Mouse (Mus musculus): ENCODE measurements at regions not wholly inside any gene's neighbourhood (a gene's known extent, or its start where the extent isn't known, plus 50 kb on each side); places are given as distances from the start of the nearest gene placed in this dataset.

GRCm38 (mm10) chr4:7364238-7365040, 874.4 kb downstream of the Car8 start:
- Histone ChIP-seq H3K4me3 (ENCODE audit: low read depth, low read length) (no peak overlapping the region), H3K27me3 (ENCODE audit: control insufficient read depth, insufficient read depth, low read depth, low read length) (no peaks in the 10 kb centered on the region), H3K27ac (ENCODE audit: low read length) (no peak overlapping the region), H3K4me1 (ENCODE audit: control insufficient read depth, low read depth, low read length) (no peaks in the 10 kb centered on the region), H3K4me2 (ENCODE audit: low read depth, low read length) (no peak overlapping the region), H3K9ac (ENCODE audit: low read depth, low read length) (no peak overlapping the region), H3K9me3 (replicated peaks; ENCODE audit: control insufficient read depth, low read length) (no peaks in the 10 kb centered on the region), H3K36me3 (ENCODE audit: control insufficient read depth, insufficient read depth) (no peaks in the 10 kb centered on the region)
- WGBS (ENCODE audit: insufficient replicate concordance) = 46% methylated on average over 3 of the region's 3 CpGs
- ATAC-seq (ENCODE audit: low read depth) = no peak

- Histone ChIP-seq H3K27ac (ENCODE audit: low read length) (no peak overlapping the region), H3K36me3 (ENCODE audit: control insufficient read depth, insufficient read depth) (no peaks in the 10 kb centered on the region), H3K4me3 (ENCODE audit: low read depth, low read length) (no peak overlapping the region), H3K9ac (ENCODE audit: low read depth, low read length) (no peak overlapping the region), H3K9me3 (replicated peaks; ENCODE audit: control insufficient read depth, low read length) (no peaks in the 10 kb centered on the region), H3K4me2 (ENCODE audit: low read depth, low read length) (no peak overlapping the region), H3K4me1 (ENCODE audit: control insufficient read depth, low read depth, low read length) (no peaks in the 10 kb centered on the region), H3K27me3 (ENCODE audit: control insufficient read depth, insufficient read depth, low read depth, low read length) (no peaks in the 10 kb centered on the region)
- 71% methylated on average over 2 of the region's 2 CpGs for WGBS (ENCODE audit: insufficient replicate concordance)
- ATAC-seq (ENCODE audit: low read depth) = no peak
Measured at GRCm38 (mm10) chr4:7363508-7363907, 875.3 kb downstream of the Car8 start.

- ATAC-seq (ENCODE audit: low read depth) = no peak
- Histone ChIP-seq H3K4me3 (ENCODE audit: low read depth, low read length) (no peak overlapping the region), H3K27ac (ENCODE audit: low read length) (no peak overlapping the region), H3K36me3 (ENCODE audit: control insufficient read depth, insufficient read depth) (no peaks in the 10 kb centered on the region), H3K4me1 (ENCODE audit: control insufficient read depth, low read depth, low read length) (no peaks in the 10 kb centered on the region), H3K4me2 (ENCODE audit: low read depth, low read length) (no peak overlapping the region), H3K27me3 (ENCODE audit: control insufficient read depth, insufficient read depth, low read depth, low read length) (no peaks in the 10 kb centered on the region), H3K9ac (ENCODE audit: low read depth, low read length) (no peak overlapping the region), H3K9me3 (replicated peaks; ENCODE audit: control insufficient read depth, low read length) (no peaks in the 10 kb centered on the region)
- WGBS (ENCODE audit: insufficient replicate concordance) = 64% methylated on average over 3 of the region's 3 CpGs
Measured at GRCm38 (mm10) chr4:7356202-7356601, 882.6 kb downstream of the Car8 start.

- 57% methylated on average over 1 of the region's 1 CpGs for WGBS (ENCODE audit: insufficient replicate concordance)
- no peak overlapping the region for H3K4me2 ChIP-seq (ENCODE audit: low read depth, low read length)
- H3K27me3 ChIP-seq (ENCODE audit: control insufficient read depth, insufficient read depth, low read depth, low read length) = no peaks in the 10 kb centered on the region
- H3K9ac ChIP-seq (ENCODE audit: low read depth, low read length) = no peak overlapping the region
- H3K4me1 ChIP-seq (ENCODE audit: control insufficient read depth, low read depth, low read length) = no peaks in the 10 kb centered on the region
- ATAC-seq (ENCODE audit: low read depth) = no peak
- no peaks in the 10 kb centered on the region for H3K36me3 ChIP-seq (ENCODE audit: control insufficient read depth, insufficient read depth)
- no peak overlapping the region for H3K4me3 ChIP-seq (ENCODE audit: low read depth, low read length)
- no peaks in the 10 kb centered on the region for H3K9me3 ChIP-seq (replicated peaks; ENCODE audit: control insufficient read depth, low read length)
- H3K27ac ChIP-seq (ENCODE audit: low read length) = no peak overlapping the region
Measured at GRCm38 (mm10) chr4:7347317-7347716, 891.5 kb downstream of the Car8 start.

- Histone ChIP-seq H3K4me1 (ENCODE audit: control insufficient read depth, low read depth, low read length) (no peaks in the 10 kb centered on the region), H3K36me3 (ENCODE audit: control insufficient read depth, insufficient read depth) (no peaks in the 10 kb centered on the region), H3K9me3 (replicated peaks; ENCODE audit: control insufficient read depth, low read length) (no peaks in the 10 kb centered on the region), H3K9ac (ENCODE audit: low read depth, low read length) (no peak overlapping the region), H3K4me3 (ENCODE audit: low read depth, low read length) (no peak overlapping the region), H3K27me3 (ENCODE audit: control insufficient read depth, insufficient read depth, low read depth, low read length) (no peaks in the 10 kb centered on the region), H3K27ac (ENCODE audit: low read length) (no peak overlapping the region), H3K4me2 (ENCODE audit: low read depth, low read length) (no peak overlapping the region)
- WGBS (ENCODE audit: insufficient replicate concordance) = 71% methylated on average over 1 of the region's 1 CpGs
- no peak for ATAC-seq (ENCODE audit: low read depth)
Measured at GRCm38 (mm10) chr4:7341159-7341558, 897.7 kb downstream of the Car8 start.

GRCm38 (mm10) chr4:7314261-7314660, 924.6 kb downstream of the Car8 start:
- no peak overlapping the region for H3K27ac ChIP-seq (ENCODE audit: low read length)
- ATAC-seq (ENCODE audit: low read depth) = peak; percentile 35; the same call in 1 of the 2 replicates
- H3K4me2 ChIP-seq (ENCODE audit: low read depth, low read length) = no peak overlapping the region
- no peak overlapping the region for H3K4me3 ChIP-seq (ENCODE audit: low read depth, low read length)
- no peaks in the 10 kb centered on the region for H3K9me3 ChIP-seq (replicated peaks; ENCODE audit: control insufficient read depth, low read length)
- H3K4me1 ChIP-seq (ENCODE audit: control insufficient read depth, low read depth, low read length) = no peaks in the 10 kb centered on the region
- H3K27me3 ChIP-seq (ENCODE audit: control insufficient read depth, insufficient read depth, low read depth, low read length) = no peaks in the 10 kb centered on the region
- H3K36me3 ChIP-seq (ENCODE audit: control insufficient read depth, insufficient read depth) = no peaks in the 10 kb centered on the region
- WGBS (ENCODE audit: insufficient replicate concordance) = 19% methylated on average over 4 of the region's 4 CpGs
- H3K9ac ChIP-seq (ENCODE audit: low read depth, low read length) = no peak overlapping the region

- Histone ChIP-seq H3K9ac (ENCODE audit: low read depth, low read length) (no peak overlapping the region), H3K27ac (ENCODE audit: low read length) (no peak overlapping the region), H3K9me3 (replicated peaks; ENCODE audit: control insufficient read depth, low read length) (no peaks in the 10 kb centered on the region), H3K4me1 (ENCODE audit: control insufficient read depth, low read depth, low read length) (no peaks in the 10 kb centered on the region), H3K4me3 (ENCODE audit: low read depth, low read length) (no peak overlapping the region), H3K27me3 (ENCODE audit: control insufficient read depth, insufficient read depth, low read depth, low read length) (no peaks in the 10 kb centered on the region), H3K4me2 (ENCODE audit: low read depth, low read length) (no peak overlapping the region), H3K36me3 (ENCODE audit: control insufficient read depth, insufficient read depth) (no peaks in the 10 kb centered on the region)
- WGBS (ENCODE audit: insufficient replicate concordance) = 26% methylated on average over 2 of the region's 2 CpGs
- no peak for ATAC-seq (ENCODE audit: low read depth)
Measured at GRCm38 (mm10) chr4:7313219-7313618, 925.6 kb downstream of the Car8 start.

- no peaks in the 10 kb centered on the region for H3K4me1 ChIP-seq (ENCODE audit: control insufficient read depth, low read depth, low read length)
- H3K4me2 ChIP-seq (ENCODE audit: low read depth, low read length) = no peak overlapping the region
- no peak overlapping the region for H3K9ac ChIP-seq (ENCODE audit: low read depth, low read length)
- no peaks in the 10 kb centered on the region for H3K9me3 ChIP-seq (replicated peaks; ENCODE audit: control insufficient read depth, low read length)
- H3K36me3 ChIP-seq (ENCODE audit: control insufficient read depth, insufficient read depth) = no peaks in the 10 kb centered on the region
- WGBS (ENCODE audit: insufficient replicate concordance) = 63% methylated on average over 1 of the region's 1 CpGs
- no peak overlapping the region for H3K4me3 ChIP-seq (ENCODE audit: low read depth, low read length)
- H3K27me3 ChIP-seq (ENCODE audit: control insufficient read depth, insufficient read depth, low read depth, low read length) = no peaks in the 10 kb centered on the region
- ATAC-seq (ENCODE audit: low read depth) = no peak
- H3K27ac ChIP-seq (ENCODE audit: low read length) = no peak overlapping the region
Measured at GRCm38 (mm10) chr4:7312160-7312559, 926.7 kb downstream of the Car8 start.

GRCm38 (mm10) chr4:7269047-7269446, 969.8 kb downstream of the Car8 start:
- H3K4me3 ChIP-seq (ENCODE audit: low read depth, low read length) = no peak overlapping the region
- H3K27me3 ChIP-seq (ENCODE audit: control insufficient read depth, insufficient read depth, low read depth, low read length) = no peaks in the 10 kb centered on the region
- ATAC-seq (ENCODE audit: low read depth) = no peak
- H3K9me3 ChIP-seq (replicated peaks; ENCODE audit: control insufficient read depth, low read length) = no peaks in the 10 kb centered on the region
- H3K4me2 ChIP-seq (ENCODE audit: low read depth, low read length) = no peak overlapping the region
- no peaks in the 10 kb centered on the region for H3K36me3 ChIP-seq (ENCODE audit: control insufficient read depth, insufficient read depth)
- H3K4me1 ChIP-seq (ENCODE audit: control insufficient read depth, low read depth, low read length) = no peaks in the 10 kb centered on the region
- 67% methylated on average over 4 of the region's 4 CpGs for WGBS (ENCODE audit: insufficient replicate concordance)
- H3K9ac ChIP-seq (ENCODE audit: low read depth, low read length) = no peak overlapping the region
- no peak overlapping the region for H3K27ac ChIP-seq (ENCODE audit: low read length)

Data from liver, embryonic 16.5 days (tissue).